In genomic region chr10:99197607-99198305, GRCm38 (mm10) we compare ENCODE assay signal across 9 mouse cellular contexts.
DNase-seq lines count a peak whose midpoint lies in the region; ATAC-seq and TF ChIP-seq lines count a peak whose summit lies in the region.
"Had no signal": no experiment of that assay in that cellular context is flagged by ENCODE, and none has a peak within 500 bp of the region (broad histone marks: within the 10 kb centered on the region; RNA-seq: fewer than 3 reads in every experiment).

No protein-coding gene starts in this region.

- WGBS in heart, adult 2 months: 75% methylated on average over 9 of the region's 9 CpGs
- WGBS in intestine, embryonic 16.5 days: 63% methylated on average over 9 of the region's 9 CpGs
- WGBS in midbrain, postnatal 0 days: 40% methylated on average over 9 of the region's 9 CpGs
- 67% methylated on average over 9 of the region's 9 CpGs for WGBS in heart, embryonic 12.5 days
- 80% methylated on average over 9 of the region's 9 CpGs for WGBS in kidney, embryonic 15.5 days

- no peaks in the 10 kb centered on the region for H3K27me3 ChIP-seq in heart, adult 2 months (ENCODE audit: control insufficient read depth, insufficient read depth, low read length)
- H3K27me3 ChIP-seq in intestine, embryonic 16.5 days (replicated peaks; ENCODE audit: control insufficient read depth, insufficient read depth, low read length): no peaks in the 10 kb centered on the region
- no peaks in the 10 kb centered on the region for H3K27me3 ChIP-seq in midbrain, postnatal 0 days (ENCODE audit: insufficient read depth, low read length)
- no peaks in the 10 kb centered on the region for H3K27me3 ChIP-seq in heart, embryonic 12.5 days (replicated peaks)
- H3K27me3 ChIP-seq in kidney, embryonic 15.5 days: no peaks in the 10 kb centered on the region

- H3K9ac ChIP-seq in heart, adult 2 months (ENCODE audit: low read depth, low read length): no peak overlapping the region
- no peak overlapping the region for H3K9ac ChIP-seq in intestine, embryonic 16.5 days (ENCODE audit: low read depth, low read length)
- no peak overlapping the region for H3K9ac ChIP-seq in midbrain, postnatal 0 days (replicated peaks; ENCODE audit: low read length, poor library complexity, severe bottlenecking)
- no peak overlapping the region for H3K9ac ChIP-seq in heart, embryonic 12.5 days
- H3K9ac ChIP-seq in kidney, embryonic 15.5 days: no peak overlapping the region

- TF ChIP-seq EP300 in heart, adult 2 months (IDR thresholded peaks at IDR 0.05; ENCODE audit: insufficient read depth, low read depth, low read length): no peak

- peak; percentile 55 for DNase-seq in heart, adult 11 months
- no peak for DNase-seq in heart, adult 2 months
- peak; percentile 40 for DNase-seq in c-Kit-positive CD71-positive TER-119-negative erythroid progenitor cells, embryonic 14.5 days (ENCODE audit: low read depth)
- peak; percentile 26 for DNase-seq in midbrain, postnatal 0 days (ENCODE audit: low spot score)
- no peak for DNase-seq in adrenal gland, postnatal 25 days
- DNase-seq: kidney, adult 2 months had no signal

- H3K27ac ChIP-seq in heart, adult 2 months: no peak overlapping the region
- no peak overlapping the region; the same call in 1 of the 2 replicates for H3K27ac ChIP-seq in intestine, embryonic 16.5 days (ENCODE audit: low read length)
- H3K27ac ChIP-seq in midbrain, postnatal 0 days (ENCODE audit: low read depth, low read length): no peak overlapping the region
- no peak overlapping the region for H3K27ac ChIP-seq in heart, embryonic 12.5 days (ENCODE audit: poor library complexity, severe bottlenecking)
- no peak overlapping the region for H3K27ac ChIP-seq in kidney, embryonic 15.5 days

- H3K36me3 ChIP-seq in heart, adult 2 months (ENCODE audit: control insufficient read depth, insufficient read depth, low read length): no peaks in the 10 kb centered on the region; the same call in 1 of the 2 replicates
- H3K36me3 ChIP-seq in intestine, embryonic 16.5 days (ENCODE audit: control insufficient read depth, insufficient read depth, low read length): no peaks in the 10 kb centered on the region
- no peaks in the 10 kb centered on the region for H3K36me3 ChIP-seq in midbrain, postnatal 0 days (ENCODE audit: insufficient read depth, low read length)
- no peaks in the 10 kb centered on the region for H3K36me3 ChIP-seq in heart, embryonic 12.5 days
- no peaks in the 10 kb centered on the region for H3K36me3 ChIP-seq in kidney, embryonic 15.5 days

- TF ChIP-seq CTCF in heart, adult 2 months (IDR thresholded peaks at IDR 0.05): no peak
- no peak for TF ChIP-seq CTCF in midbrain, postnatal 0 days (IDR thresholded peaks at IDR 0.05)

- no peak for TF ChIP-seq POLR2A in heart, adult 2 months (IDR thresholded peaks at IDR 0.05; ENCODE audit: insufficient read depth, low read depth, low read length)

- ATAC-seq in intestine, embryonic 16.5 days: peak; percentile 59; the same call in 1 of the 2 replicates
- ATAC-seq in midbrain, postnatal 0 days (ENCODE audit: low FRiP score): no peak
- no peak for ATAC-seq in heart, embryonic 12.5 days (ENCODE audit: insufficient number of reproducible peaks, low FRiP score)
- ATAC-seq in kidney, embryonic 15.5 days (replicated peaks; ENCODE audit: low FRiP score): no peak

- H3K79me2 ChIP-seq in heart, adult 2 months (replicated peaks; ENCODE audit: control insufficient read depth, insufficient read depth, low read length): no peaks in the 10 kb centered on the region

- intact Hi-C loops in heart, adult 2 months (cut with DNase I): no loop called here

- H3K4me2 ChIP-seq in intestine, embryonic 16.5 days (ENCODE audit: low read depth, low read length): no peak overlapping the region
- no peak overlapping the region for H3K4me2 ChIP-seq in midbrain, postnatal 0 days (ENCODE audit: low read depth, low read length, poor library complexity, severe bottlenecking)
- H3K4me2 ChIP-seq in heart, embryonic 12.5 days: no peak overlapping the region
- no peak overlapping the region for H3K4me2 ChIP-seq in kidney, embryonic 15.5 days

- H3K9me3 ChIP-seq in intestine, embryonic 16.5 days (ENCODE audit: control insufficient read depth, low read length): no peaks in the 10 kb centered on the region
- no peaks in the 10 kb centered on the region for H3K9me3 ChIP-seq in midbrain, postnatal 0 days (ENCODE audit: low read length)
- peaks cover 7% of the 10 kb centered on the region; the same call in 1 of the 2 replicates for H3K9me3 ChIP-seq in heart, embryonic 12.5 days (replicated peaks)
- no peaks in the 10 kb centered on the region for H3K9me3 ChIP-seq in kidney, embryonic 15.5 days (replicated peaks)

- H3K4me3 ChIP-seq in heart, adult 2 months: no peak overlapping the region
- no peak overlapping the region for H3K4me3 ChIP-seq in intestine, embryonic 16.5 days (ENCODE audit: low read length)
- no peak overlapping the region for H3K4me3 ChIP-seq in midbrain, postnatal 0 days (ENCODE audit: low read depth, low read length)
- no peak overlapping the region for H3K4me3 ChIP-seq in heart, embryonic 12.5 days
- no peak overlapping the region for H3K4me3 ChIP-seq in kidney, embryonic 15.5 days (replicated peaks)

- H3K4me1 ChIP-seq in heart, adult 2 months (ENCODE audit: control insufficient read depth, insufficient read depth, low read length): peaks cover 3% of the 10 kb centered on the region
- H3K4me1 ChIP-seq in intestine, embryonic 16.5 days (ENCODE audit: control insufficient read depth, insufficient read depth, low read length): 0 out of 2 replicates have a peak, but pooled peaks cover 2% of the 10 kb centered on the region
- no peaks in the 10 kb centered on the region for H3K4me1 ChIP-seq in midbrain, postnatal 0 days (ENCODE audit: insufficient read depth, low read length)
- H3K4me1 ChIP-seq in heart, embryonic 12.5 days (replicated peaks): peaks cover 14% of the 10 kb centered on the region
- H3K4me1 ChIP-seq in kidney, embryonic 15.5 days: peaks cover 18% of the 10 kb centered on the region

Comparison
In these comparisons a context has a peak if more than half of its experiments do, and no peak if none do; other contexts are left out.
1. DNase-seq: peak in heart, adult 11 months (single experiment), c-Kit-positive CD71-positive TER-119-negative erythroid progenitor cells, embryonic 14.5 days (single experiment) and midbrain, postnatal 0 days (single experiment); none in heart, adult 2 months (0 of 2) and adrenal gland, postnatal 25 days (single experiment).